Mouse (Mus musculus) G1E (cell line): ENCODE results near the gene Lig4.

Source experiments
- CTCF ChIP-seq: IDR thresholded peaks from 2 replicates; pipeline ENCODE4 v1.5.1; 2012; ENCODE audit warnings: low read depth, low read length, inconsistent platforms, mixed read lengths
- GATA1 ChIP-seq: IDR thresholded peaks from 2 replicates; pipeline ENCODE4 v1.6.1; 2012; ENCODE audit warnings: borderline replicate concordance, low read length, inconsistent platforms, mixed read lengths
- GATA2 ChIP-seq: IDR thresholded peaks from 2 replicates; pipeline ENCODE4 v1.6.1; 2012; ENCODE audit warnings: low read depth, low read length, inconsistent platforms, borderline replicate concordance
- POLR2AphosphoS5 ChIP-seq: IDR thresholded peaks from 2 replicates; pipeline ENCODE4 v1.6.1; 2012; ENCODE audit warnings: low read depth, low read length, inconsistent platforms; ENCODE audit not compliant: insufficient replicate concordance
- TAL1 ChIP-seq: conservative IDR thresholded peaks from 2 replicates; pipeline ENCODE4 v1.6.1; 2012; ENCODE audit warnings: low read depth, low read length, inconsistent platforms, mixed read lengths

DNA sequence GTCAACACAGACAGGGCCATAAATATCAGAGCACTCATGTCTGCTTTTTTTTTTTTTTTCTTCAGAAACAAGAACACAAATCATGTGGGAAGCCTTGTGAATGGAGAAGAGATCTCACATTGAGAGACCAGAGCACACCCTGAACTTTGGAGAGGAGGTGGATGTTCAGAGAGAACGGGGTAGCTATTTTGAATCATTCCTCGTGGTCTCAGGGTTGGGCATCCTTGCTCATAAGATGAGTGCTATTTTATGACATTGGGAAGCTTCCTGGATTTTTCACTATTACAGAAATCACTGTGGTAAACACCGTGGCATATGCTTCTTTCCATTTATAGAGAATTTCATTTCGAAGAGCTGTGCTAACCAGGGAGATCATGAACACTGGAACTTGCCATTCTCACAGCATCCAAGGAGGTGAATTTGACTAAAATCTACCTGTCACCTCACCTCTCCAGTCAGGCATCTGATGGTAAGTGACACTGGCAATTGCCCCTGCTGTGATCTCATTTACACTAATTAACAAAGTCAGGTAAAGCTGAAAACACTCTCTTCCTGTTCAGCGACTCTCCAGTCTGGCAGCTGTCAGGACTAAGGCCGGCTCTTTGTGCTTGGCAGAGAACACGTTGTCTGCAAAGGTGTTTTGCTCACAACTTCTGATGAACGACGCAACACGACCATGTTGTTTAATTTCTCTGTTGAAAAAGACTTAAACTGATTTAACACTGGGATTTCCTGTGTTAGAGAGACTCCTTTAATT is 28.2 kb downstream of the Lig4 start:
- TF ChIP-seq CTCF (no peak), GATA1 (no peak), POLR2AphosphoS5 (no peak), TAL1 (no peak), GATA2 (no peak)
